Mouse (Mus musculus) midbrain, embryonic 11.5 days (tissue): ENCODE data around the gene Gm15091. TPM values are rescaled to one million over a fixed set of nuclear protein-coding genes. Genes with fewer than 3 reads are reported as not detected.
"Not testable (repeated sequence)": the region's sequence is repeated elsewhere in the genome, so short reads cannot be mapped to it uniquely, and the experiment has no call there.

Experiments used
- ATAC-seq: fragments of 200-750 bp; cut with Nextera tagmentation; 2 replicates; pipeline ENCODE4 v1.8.0; 2017; ENCODE audit warnings: moderate TSS enrichment, moderate library complexity; ENCODE audit not compliant: low FRiP score
- DNase-seq: peaks from one replicate; pipeline ENCODE4 v3.0.0; 2015; ENCODE audit warnings: low spot score; ENCODE audit errors: missing footprints
- H3K27ac ChIP-seq: fragments of 300-500 bp; sonication (generic); 2 replicates; pipeline ENCODE4 v1.5.1; 2014; ENCODE audit warnings: low read depth, low read length
- H3K27me3 ChIP-seq: fragments of 300-500 bp; sonication (generic); 2 replicates; pipeline ENCODE4 v1.6.1; 2014; ENCODE audit warnings: mild to moderate bottlenecking, low read length, moderate library complexity, mixed read lengths; ENCODE audit not compliant: control insufficient read depth, insufficient read depth
- H3K36me3 ChIP-seq: fragments of 300-500 bp; sonication (generic); 2 replicates; pipeline ENCODE4 v1.6.1; 2014; ENCODE audit warnings: mild to moderate bottlenecking, low read length, moderate library complexity, mixed read lengths; ENCODE audit not compliant: control insufficient read depth, insufficient read depth
- H3K4me1 ChIP-seq: fragments of 300-500 bp; sonication (generic); 2 replicates; pipeline ENCODE4 v1.6.1; 2014; ENCODE audit warnings: low read length; ENCODE audit not compliant: control insufficient read depth, insufficient read depth
- H3K4me2 ChIP-seq: fragments of 300-500 bp; sonication (generic); 2 replicates; pipeline ENCODE4 v1.6.1; 2014; ENCODE audit warnings: mild to moderate bottlenecking, moderate library complexity
- H3K4me3 ChIP-seq: fragments of 300-500 bp; sonication (generic); 2 replicates; pipeline ENCODE4 v1.5.1; 2014; ENCODE audit warnings: low read depth, low read length
- H3K9ac ChIP-seq: fragments of 300-500 bp; sonication (generic); 2 replicates; pipeline ENCODE4 v1.6.1; 2014; ENCODE audit warnings: low read length
- H3K9me3 ChIP-seq: fragments of 300-500 bp; sonication (generic); 2 replicates; pipeline ENCODE4 v1.6.1; 2016; ENCODE audit warnings: low read length; ENCODE audit not compliant: control insufficient read depth
- WGBS: fragments of 180-500 bp; shearing (Covaris S2); extraction: QIAGEN DNeasy Blood & Tissue Kit; methylation state at CpG from one replicate; pipeline ENCODE4 v1.1.7; 2014; 5-methylcytosine and 5-hydroxymethylcytosine counted together
- polyA plus RNA-seq: library from polyadenylated mRNA; unstranded; fragments of >200 nt; fragmentation: Nextera tagmentation; extraction: Ambion mirVana; gene quantifications from 2 replicates; pipeline ENCODE4 v1.2.1, GENCODE M21; 2014

Gm15091 gene
- polyA plus RNA-seq: not detected in 2 replicates

GRCm38 (mm10) chrX:149941355-149941754 is at the start of gene Gm15091:
Gm15091 (plus strand) TSS chrX:149941655.
- not testable (repeated sequence) for H3K27me3 ChIP-seq, H3K4me3 ChIP-seq, H3K36me3 ChIP-seq, ATAC-seq, H3K4me2 ChIP-seq, H3K27ac ChIP-seq, DNase-seq, H3K4me1 ChIP-seq, H3K9ac ChIP-seq, H3K9me3 ChIP-seq
- WGBS: 71% methylated on average over 5 of the region's 6 CpGs

Other genes starting within 250 kb of the Gm15091 start
- not detected in 2 replicates for gene Gm15097, start 157.2 kb upstream of the Gm15091 start, polyA plus RNA-seq